Mouse (Mus musculus): ENCODE measurements around the gene Dock6.

The Dock6 gene

DNA sequence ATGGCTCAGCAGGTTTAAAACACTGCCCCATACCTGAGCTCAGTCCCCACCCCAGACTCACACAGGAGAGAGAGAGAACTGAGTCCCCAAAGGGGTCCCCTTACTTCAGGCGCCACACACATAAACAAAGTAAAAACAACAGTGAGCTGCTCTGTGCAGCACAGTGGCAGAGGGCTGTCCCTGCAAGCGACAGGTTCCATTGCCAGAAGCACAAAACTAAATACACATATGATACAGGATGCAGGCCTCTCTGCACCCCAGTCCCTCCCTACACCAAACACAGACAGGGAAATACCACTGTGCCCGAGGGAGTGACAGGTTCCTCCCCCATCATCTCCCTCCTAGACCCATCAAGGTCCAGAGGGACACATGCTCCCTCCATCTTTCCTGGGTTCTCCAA lies 5.0 kb downstream of the Dock6 start:
- no peak for DNase-seq (ENCODE audit: low spot score in 2 of 2)

GRCm38 (mm10) chr9:21846755-21847341 lies 5.6 kb downstream of the Dock6 start:
- no peak for DNase-seq (ENCODE audit: low spot score in 2 of 2)

- DNase-seq (ENCODE audit: low spot score in 2 of 2) = no peak
Measured at GRCm38 (mm10) chr9:21845381-21846080, 6.9 kb downstream of the Dock6 start.

DNA sequence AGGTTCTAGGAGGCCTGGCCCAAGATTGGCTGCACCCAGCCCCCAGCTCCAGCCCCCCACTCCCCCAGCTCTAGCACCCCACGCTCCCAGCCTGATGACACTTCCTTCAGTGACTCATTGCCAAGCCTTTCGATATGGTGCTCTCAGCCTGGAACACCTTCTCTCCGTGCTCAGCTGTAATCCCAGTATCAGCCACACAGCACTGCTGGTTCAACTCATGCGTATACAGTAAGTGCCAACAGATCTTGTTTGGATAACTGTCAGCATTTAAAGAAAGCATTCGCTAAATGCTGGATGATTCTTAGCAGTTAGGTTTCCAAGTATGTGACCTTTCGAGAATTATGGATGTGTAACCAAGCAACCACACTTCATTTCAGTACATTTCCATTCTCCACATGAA lies 9.3 kb downstream of the Dock6 start:
- peak; percentile 31 to 34 for DNase-seq (ENCODE audit: low spot score in 2 of 2)

DNA sequence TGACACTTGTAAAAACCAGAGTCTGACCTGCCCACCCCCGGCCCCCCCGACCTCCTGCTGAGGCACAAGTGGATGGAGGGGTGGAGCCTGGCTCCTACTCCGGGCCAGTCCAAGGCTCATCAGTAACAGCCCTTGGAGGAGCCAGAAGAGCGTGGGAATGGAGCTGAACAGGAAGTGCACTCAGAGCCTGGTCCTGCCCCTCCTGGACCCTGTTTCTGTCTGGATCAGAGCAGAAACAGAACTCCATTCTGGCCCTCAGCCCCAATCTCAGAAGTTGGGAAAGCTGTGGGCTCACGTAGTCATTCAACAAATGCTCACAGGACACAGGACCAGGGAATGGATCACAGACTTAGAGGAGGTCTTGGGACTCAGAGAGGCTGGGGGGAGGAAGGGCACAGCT lies 10.0 kb downstream of the Dock6 start:
- DNase-seq (ENCODE audit: low spot score in 2 of 2) = no peak

- DNase-seq (ENCODE audit: low spot score in 2 of 2) = no peak
Measured at GRCm38 (mm10) chr9:21841340-21841739, 11.1 kb downstream of the Dock6 start.

DNA sequence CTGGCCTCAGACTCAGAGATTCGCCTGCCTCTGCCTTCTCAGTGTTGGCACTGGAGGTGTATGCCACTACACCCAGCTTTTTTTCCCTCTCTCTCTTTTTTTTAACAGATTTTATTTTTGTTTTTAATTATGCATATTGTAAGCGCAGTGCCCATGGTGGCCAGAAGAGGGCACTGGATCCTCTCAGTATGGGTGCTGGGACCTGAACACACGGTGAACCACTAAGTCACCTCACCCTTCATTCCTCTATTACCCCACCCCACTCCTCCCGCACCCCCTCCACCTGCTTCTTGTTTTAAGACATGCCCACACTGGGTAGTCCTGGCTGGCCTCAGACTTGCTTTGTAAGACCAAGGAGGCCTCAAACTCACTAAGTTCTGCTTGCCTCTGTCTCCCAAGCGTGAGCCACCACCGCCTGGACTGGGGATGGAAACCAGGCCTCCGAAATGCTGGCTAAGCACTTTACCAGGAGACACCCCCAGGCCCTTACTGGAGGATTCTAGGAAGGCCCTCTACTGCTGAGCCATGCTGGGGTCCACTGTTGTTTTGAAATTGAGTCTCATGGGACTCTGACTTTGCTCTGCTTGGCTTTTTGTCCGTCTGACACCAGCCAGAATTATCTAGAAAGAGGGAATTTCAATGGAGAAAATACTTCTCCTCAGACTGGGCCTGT lies 12.2 kb downstream of the Dock6 start:
- peak in 1 of 2 experiments; percentile 36 for DNase-seq (ENCODE audit: low spot score in 2 of 2)

DNA sequence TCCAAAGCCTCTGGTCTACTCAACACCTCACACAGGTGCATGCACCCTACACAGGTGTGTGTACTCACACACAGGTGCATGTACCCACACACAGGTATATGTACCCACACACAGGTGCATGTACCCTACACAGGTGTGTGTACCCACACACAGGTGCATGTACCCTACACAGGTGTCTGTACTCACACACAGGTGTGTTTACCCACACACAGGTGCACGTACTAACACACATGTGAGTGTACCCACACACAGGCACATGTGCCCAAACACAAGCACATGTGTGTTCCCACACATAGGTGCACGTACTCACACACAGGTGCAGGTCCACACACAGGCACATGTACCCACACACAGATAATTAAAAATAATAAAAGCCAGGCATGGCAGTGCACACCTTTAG lies 14.7 kb downstream of the Dock6 start:
- DNase-seq (ENCODE audit: low spot score in 2 of 2) = no peak

DNA sequence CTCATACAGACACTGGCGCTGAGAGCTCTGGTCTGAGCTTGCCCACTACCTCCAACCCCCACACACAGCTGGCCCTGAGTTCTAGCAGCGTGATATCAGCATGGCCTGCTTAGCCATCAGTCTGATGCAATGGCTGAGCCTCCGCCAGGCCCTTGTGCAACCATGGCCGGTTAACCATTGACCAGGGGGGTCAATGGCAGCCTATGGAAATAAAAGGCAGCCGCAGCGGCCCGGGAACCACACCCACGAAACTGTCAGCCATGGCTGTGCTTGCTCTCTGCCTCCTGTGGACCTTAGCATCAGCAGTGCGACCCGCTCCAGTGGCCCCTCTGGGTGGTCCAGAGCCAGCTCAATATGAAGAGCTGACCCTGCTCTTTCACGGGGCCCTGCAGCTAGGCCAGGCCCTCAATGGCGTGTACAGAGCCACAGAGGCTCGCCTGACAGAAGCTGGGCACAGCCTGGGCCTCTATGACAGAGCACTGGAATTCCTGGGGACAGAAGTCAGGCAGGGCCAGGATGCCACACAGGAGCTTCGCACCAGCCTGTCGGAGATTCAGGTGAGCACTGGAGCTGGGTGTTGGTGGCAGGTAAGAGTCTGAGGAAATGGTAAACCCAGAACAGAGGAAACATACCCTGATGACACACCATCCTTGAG lies 17.1 kb downstream of the Dock6 start, which contains the start of gene Angptl8:
Gene Angptl8, plus strand, starts transcription at position 253 of the 655 bp plus-strand sequence.
- no peak for DNase-seq (ENCODE audit: low spot score in 2 of 2)

- DNase-seq (ENCODE audit: low spot score in 2 of 2) = no peak
Measured at GRCm38 (mm10) chr9:21831558-21832240, 20.7 kb downstream of the Dock6 start.

DNA sequence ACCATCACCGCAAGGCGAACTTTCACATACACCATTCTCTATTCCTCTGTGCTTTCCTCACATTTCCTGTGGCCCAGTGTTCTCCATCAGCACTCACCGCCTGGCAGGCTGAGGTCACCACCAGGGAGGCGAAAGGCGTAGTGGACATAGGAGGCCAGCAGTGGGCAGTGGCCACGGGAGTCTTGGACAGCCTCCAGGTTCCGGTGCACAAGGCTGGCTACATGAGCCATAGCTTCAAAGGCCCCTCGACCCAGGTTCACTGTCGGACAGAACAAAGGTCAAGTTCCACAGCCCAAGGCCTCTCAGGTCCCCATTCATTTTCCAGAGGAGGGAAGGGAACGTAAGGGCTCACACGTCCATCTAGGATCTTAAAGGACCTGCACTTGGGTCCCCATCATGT lies 21.5 kb downstream of the Dock6 start:
- DNase-seq (ENCODE audit: low spot score in 2 of 2) = no peak

DNA sequence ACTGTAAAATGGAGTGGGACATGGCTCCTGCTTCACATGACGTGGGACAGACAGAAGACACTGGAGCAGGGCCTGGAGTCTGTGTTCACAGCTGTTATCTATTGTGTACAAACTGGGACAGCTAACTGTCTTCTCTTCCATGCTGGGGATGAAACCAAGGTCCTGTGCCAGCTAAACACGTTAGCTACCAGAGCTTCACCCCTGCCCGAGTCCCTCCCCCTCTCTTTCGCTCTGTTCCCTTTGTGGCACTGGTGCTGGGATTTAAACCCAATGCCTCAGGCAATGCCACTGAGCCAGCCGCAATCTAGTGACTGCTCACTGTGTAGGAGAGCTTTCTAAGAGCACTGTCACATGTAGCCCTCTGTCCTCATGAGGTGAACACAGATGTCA lies 22.0 kb downstream of the Dock6 start:
- DNase-seq (ENCODE audit: low spot score in 2 of 2) = no peak

DNA sequence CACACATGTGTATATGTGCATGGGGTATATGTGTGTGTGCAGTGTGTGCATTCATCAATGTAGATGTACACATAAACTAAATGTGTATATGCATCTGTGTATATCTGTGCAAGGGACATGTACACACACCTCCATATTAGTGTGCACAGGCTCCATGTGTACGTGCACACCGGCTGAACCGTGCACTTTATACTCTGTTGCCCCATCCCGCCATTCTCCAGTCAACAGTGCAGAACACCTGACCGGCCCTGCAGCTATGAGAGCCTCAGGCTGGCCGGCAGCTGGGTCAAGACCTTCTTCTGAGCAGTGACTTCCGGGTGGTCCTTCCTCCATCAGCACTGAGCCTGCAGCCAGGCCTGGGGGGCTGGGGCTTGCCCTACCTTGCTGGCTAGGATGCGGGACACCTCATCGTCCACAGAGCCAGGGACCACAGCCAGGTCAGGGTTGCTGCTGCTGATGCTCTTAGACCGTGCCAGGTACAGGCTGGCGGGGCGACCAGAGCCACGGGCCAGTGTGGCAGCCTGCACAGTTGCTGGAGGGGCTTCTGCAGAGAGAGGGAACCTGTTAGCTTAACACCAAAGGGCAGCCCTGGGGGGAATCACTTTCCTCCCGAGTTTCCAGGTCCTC lies 22.5 kb downstream of the Dock6 start:
- no peak for DNase-seq (ENCODE audit: low spot score in 2 of 2)

GRCm38 (mm10) chr9:21824366-21824765 lies 28.1 kb downstream of the Dock6 start:
- no peak for DNase-seq (ENCODE audit: low spot score in 2 of 2)

GRCm38 (mm10) chr9:21823957-21824356 lies 28.5 kb downstream of the Dock6 start:
- DNase-seq (ENCODE audit: low spot score in 2 of 2) = no peak

GRCm38 (mm10) chr9:21822686-21823085 lies 29.7 kb downstream of the Dock6 start:
- DNase-seq (ENCODE audit: low spot score in 2 of 2) = no peak

GRCm38 (mm10) chr9:21820183-21820582 lies 32.3 kb downstream of the Dock6 start:
- DNase-seq (ENCODE audit: low spot score in 2 of 2) = no peak

DNA sequence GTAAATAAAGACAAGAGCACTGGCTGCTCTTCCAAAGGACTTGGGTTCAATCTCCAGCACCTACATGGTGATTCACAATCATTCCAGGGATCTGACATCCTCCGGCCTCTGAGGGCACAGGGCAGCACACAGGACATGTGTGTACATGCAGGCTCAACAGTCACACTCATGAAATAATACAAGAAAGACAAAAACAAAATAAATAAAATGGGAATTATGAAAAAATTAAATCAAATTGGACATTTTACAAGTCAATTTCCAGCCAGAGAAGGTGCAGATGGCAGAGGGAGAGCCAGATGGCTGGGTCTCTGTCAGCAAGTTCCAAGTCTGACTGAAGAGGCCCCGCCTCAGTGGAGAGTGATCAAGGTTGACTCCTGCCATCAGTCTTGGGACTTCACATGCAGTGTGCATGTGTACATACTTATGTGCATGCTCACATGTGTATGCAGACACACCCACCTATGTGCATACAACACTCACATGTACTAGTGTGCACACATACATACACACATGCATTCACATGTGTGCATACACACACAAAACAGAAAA lies 33.2 kb downstream of the Dock6 start:
- DNase-seq (ENCODE audit: low spot score in 2 of 2) = no peak

DNA sequence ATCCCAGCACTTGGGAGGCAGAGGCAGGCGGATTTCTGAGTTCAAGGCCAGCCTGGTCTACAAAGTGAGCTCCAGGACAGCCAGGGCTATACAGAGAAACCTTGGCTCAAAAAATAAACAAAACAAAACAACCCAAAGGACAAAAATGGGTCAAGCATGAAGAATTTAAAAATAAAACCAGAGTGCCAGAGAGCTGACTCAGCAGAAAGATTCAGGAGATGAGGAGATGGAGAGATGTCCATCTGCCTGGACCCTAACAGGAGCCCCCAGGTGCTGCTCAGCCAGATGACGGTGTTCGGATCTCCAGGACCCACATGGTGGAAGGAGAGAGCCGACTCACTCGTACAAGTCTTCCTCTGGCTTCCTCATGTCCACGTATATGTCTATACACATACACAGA lies 33.9 kb downstream of the Dock6 start:
- DNase-seq (ENCODE audit: low spot score in 2 of 2) = no peak

DNA sequence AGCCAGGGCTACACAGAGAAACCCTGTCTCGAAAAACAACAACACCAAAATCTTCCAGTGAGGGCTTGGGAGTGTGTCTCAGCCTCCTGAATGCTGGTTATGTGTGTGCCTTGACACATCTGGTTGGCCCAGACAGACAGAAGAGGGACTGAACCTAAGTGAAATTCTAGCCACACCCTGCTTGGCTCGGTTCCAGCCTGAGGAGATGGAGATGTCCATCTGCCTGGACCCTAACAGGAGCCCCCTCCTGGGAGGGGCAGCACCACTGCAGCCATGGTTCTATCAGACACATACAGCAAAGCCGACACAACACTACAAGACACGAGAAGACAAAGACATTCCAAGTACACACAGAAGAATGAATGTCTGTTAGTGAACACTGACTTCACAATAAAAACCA lies 34.3 kb downstream of the Dock6 start:
- DNase-seq (ENCODE audit: low spot score in 2 of 2) = no peak

GRCm38 (mm10) chr9:21816716-21817305 lies 35.6 kb downstream of the Dock6 start:
- no peak for DNase-seq (ENCODE audit: low spot score in 2 of 2)

Data from frontal cortex, postnatal 36 days (tissue).